Mouse (Mus musculus) kidney, adult 2 months (tissue): Measurements from ENCODE around the gene Mtrf1.

Experiments used
- CTCF ChIP-seq: fragments of 200-500 bp; conservative IDR thresholded peaks from 2 replicates; pipeline ENCODE4 v1.5.1; 2011; ENCODE audit warnings: low read depth, mild to moderate bottlenecking, control low read depth, low read length, moderate library complexity, mixed read lengths; ENCODE audit not compliant: insufficient read depth, insufficient read length
- POLR2A ChIP-seq: fragments of 200-500 bp; IDR thresholded peaks from one replicate; pipeline ENCODE4 v1.6.1; 2011; ENCODE audit warnings: low read depth, low read length, control low read depth

DNA sequence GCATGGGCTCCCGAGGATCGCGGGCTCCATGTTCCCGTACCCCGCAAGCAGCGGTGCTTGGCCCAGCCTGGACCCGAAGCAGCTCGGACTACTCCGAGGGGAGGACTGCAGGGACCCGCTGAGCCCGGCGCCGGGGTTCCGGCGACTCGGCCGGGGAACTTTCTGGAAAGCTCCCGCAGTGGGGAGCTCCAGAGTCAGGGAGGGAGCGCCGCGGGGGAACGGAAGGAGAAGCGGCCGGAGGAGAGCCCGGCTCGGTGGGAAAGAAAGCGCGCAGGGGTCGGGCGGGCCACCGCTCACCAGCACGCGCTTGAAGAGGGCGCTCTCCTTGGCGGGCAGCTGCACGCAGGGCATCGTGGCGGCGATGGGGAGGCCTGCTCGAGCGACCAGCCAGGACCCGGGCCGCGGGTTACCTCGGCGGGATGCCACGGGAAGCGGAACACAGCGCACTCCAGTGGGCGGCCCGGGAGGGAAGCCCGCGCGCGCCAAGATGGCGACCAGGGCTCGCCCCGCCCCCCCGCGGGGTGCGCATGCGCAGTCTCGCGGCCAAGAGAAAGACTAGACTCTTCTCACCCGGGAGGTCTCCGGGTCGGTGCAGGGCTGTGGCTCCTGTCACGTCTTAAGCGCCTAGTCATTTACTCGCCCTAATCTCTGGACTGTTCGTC, 7.2 kb upstream of the Mtrf1 start, which contains the start of gene Naa16:
- peak; percentile 28; the same call in 1 of the 2 replicates for TF ChIP-seq CTCF
- TF ChIP-seq POLR2A, result peak; percentile 75
